Mouse (Mus musculus) olfactory bulb, adult 2 months (tissue): Measurements from ENCODE around the gene Gpr155. TPM values are rescaled to one million over a fixed set of nuclear protein-coding genes. Genes with fewer than 3 reads are reported as not detected.

Experiments
- H3K27ac ChIP-seq: fragments of 200-500 bp; 2 replicates; pipeline ENCODE4 v1.5.1; 2012; ENCODE audit warnings: low read depth, low read length; ENCODE audit not compliant: insufficient read depth
- H3K4me1 ChIP-seq: fragments of 200-500 bp; 2 replicates; pipeline ENCODE4 v1.6.1; 2012; ENCODE audit warnings: low read length; ENCODE audit not compliant: control insufficient read depth, insufficient read depth
- H3K4me3 ChIP-seq: fragments of 200-500 bp; 2 replicates; pipeline ENCODE4 v1.5.1; 2012; ENCODE audit warnings: mild to moderate bottlenecking, low read depth, low read length, moderate library complexity; ENCODE audit not compliant: insufficient read depth
- CTCF ChIP-seq: fragments of 200-500 bp; IDR thresholded peaks from 2 replicates; pipeline ENCODE4 v1.5.1; 2012; ENCODE audit warnings: low read depth, mild to moderate bottlenecking, low read length, moderate library complexity; ENCODE audit not compliant: insufficient read depth
- POLR2A ChIP-seq: fragments of 200-500 bp; IDR thresholded peaks from 2 replicates; pipeline ENCODE4 v1.6.1; 2012; ENCODE audit warnings: mild to moderate bottlenecking, low read depth, low read length, moderate library complexity; ENCODE audit not compliant: insufficient read depth
- WGBS: fragments of 180-500 bp; shearing (Covaris S2); methylation state at CpG from one replicate; pipeline ENCODE4 v1.1.7; 2018; 5-methylcytosine and 5-hydroxymethylcytosine counted together
- polyA plus RNA-seq: library from polyadenylated mRNA; stranded (reverse); fragments of >200 nt; gene quantifications from 2 replicates; pipeline ENCODE4 v1.2.4, GENCODE M21; 2012; ENCODE audit warnings: low replicate concordance; ENCODE audit not compliant: missing spikeins, insufficient read depth, insufficient read length

The Gpr155 gene
- polyA plus RNA-seq, 1 experiment, result not detected

DNA sequence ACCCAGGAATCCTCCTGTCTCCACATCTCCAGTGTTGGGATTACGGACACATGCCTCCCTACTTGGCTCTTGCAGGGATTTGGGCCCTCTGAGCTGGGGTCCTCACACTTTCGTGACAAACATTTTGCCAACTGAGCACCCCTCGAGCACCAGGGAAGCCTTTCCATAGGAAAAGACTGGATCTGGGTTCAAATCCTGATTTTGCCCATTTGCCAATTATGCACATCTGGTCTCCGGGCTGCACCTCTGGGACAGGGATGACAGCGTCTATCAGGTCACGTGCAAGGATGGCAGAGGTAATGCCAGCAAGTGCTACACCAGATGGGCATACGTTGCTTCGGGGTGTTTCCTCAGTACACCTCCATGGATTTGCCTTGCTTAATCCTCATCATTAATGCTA lies 23.7 kb upstream of the Gpr155 start:
- H3K4me1 ChIP-seq, result no peaks in the 10 kb centered on the region
- no peak overlapping the region for H3K4me3 ChIP-seq
- no peak for TF ChIP-seq POLR2A
- no peak for TF ChIP-seq CTCF
- no peak overlapping the region for H3K27ac ChIP-seq
- WGBS, result 95% methylated on average over 8 of the region's 8 CpGs

- H3K4me3 ChIP-seq, result no peak overlapping the region
- H3K4me1 ChIP-seq, result no peaks in the 10 kb centered on the region
- H3K27ac ChIP-seq, result no peak overlapping the region
- 68% methylated on average over 4 of the region's 4 CpGs for WGBS
- TF ChIP-seq POLR2A (no peak), CTCF (no peak)
Measured at GRCm38 (mm10) chr2:73407662-73408061, 21.3 kb upstream of the Gpr155 start.

DNA sequence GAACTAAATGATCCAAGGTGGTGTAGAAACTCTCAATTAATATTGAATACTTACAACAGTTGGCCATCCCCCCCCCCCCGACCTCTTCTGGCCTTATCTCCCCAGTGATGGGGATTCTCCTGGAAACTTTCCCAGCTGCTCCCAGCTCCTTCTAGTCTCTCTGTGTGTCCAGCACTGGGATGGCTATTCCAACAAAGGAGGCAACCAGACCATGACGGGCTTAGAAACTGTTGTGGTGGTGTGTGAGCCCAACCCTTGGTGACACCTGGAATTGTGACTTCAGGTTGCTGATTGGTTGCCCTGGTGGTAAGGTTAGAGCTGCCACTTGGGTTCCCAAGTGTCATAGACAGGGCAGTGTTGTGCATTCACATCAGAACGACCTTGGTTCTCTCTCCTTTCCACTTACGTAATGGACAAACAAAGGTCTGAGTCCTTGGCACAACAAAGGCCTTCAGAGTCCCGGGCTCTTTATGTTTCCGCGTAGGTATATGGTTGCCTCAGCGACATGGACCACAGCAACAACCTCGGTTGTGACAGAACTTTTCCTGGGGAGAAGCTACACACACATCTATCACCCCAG lies 20.1 kb upstream of the Gpr155 start:
- Histone ChIP-seq H3K4me3 (no peak overlapping the region), H3K4me1 (no peaks in the 10 kb centered on the region), H3K27ac (no peak overlapping the region)
- TF ChIP-seq POLR2A (no peak), CTCF (no peak)
- WGBS, result 88% methylated on average over 9 of the region's 9 CpGs

- Histone ChIP-seq H3K27ac (no peak overlapping the region), H3K4me1 (no peaks in the 10 kb centered on the region), H3K4me3 (no peak overlapping the region)
- TF ChIP-seq POLR2A (no peak), CTCF (no peak)
- WGBS, result 89% methylated on average over 7 of the region's 7 CpGs
Measured at GRCm38 (mm10) chr2:73404980-73405379, 18.6 kb upstream of the Gpr155 start.

GRCm38 (mm10) chr2:73404442-73404841 lies 18.1 kb upstream of the Gpr155 start:
- TF ChIP-seq CTCF (no peak), POLR2A (no peak)
- no peak overlapping the region for H3K27ac ChIP-seq
- H3K4me3 ChIP-seq, result no peak overlapping the region
- no peaks in the 10 kb centered on the region for H3K4me1 ChIP-seq
- 89% methylated on average over 9 of the region's 9 CpGs for WGBS

DNA sequence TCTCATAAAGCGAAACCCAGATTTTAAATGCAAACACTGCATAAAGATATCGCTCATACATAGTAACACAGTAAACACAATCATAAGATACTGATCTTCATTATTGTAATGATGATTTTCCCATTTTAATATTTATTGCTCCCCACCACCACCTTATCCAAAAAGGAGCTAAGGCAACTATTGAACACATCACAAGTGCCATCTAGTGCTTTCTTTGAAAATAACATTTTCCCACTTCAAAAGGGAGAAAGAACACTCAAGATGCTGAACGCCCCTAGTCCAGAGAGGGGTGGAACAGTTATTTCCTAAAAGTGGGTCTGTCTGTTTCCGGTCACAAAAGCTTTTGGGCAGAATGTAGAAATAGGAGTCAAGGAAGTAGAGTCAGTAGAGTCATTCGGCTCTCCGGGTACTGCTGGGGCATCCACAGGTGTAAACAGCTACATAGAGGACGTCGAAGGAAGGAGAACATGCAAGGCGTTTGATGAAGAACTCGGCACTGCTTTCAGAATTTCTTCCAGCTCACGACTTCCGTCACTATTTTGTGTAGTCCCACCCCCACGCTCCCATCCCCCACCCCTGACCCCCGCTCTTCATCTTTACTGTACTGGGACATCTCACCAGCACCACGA lies 17.1 kb upstream of the Gpr155 start:
- Histone ChIP-seq H3K4me1 (no peaks in the 10 kb centered on the region), H3K4me3 (no peak overlapping the region), H3K27ac (no peak overlapping the region)
- TF ChIP-seq CTCF (no peak), POLR2A (no peak)
- 72% methylated on average over 15 of the region's 15 CpGs for WGBS

DNA sequence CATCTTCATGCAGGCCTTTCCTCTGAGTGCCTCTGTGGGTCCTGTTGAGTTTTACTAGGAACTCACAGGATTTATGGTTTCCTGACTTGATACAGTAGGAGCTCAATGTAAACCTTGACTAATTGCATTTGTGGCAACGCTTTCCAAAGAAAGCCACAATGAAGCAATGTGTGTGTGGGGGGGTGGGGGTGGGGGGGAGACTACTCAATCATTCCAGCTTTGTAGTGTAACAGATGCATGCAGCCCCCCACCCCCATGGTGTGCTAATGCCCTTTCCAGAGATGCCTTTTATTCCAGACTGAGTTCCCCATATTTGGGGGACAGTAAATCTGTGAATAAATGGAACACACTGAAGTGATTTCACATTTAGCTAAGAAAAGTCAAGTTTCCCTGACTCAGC lies 15.3 kb upstream of the Gpr155 start:
- 85% methylated on average over 1 of the region's 1 CpGs for whole genome bisulfite sequencing
- TF ChIP-seq CTCF (no peak), POLR2A (no peak)

DNA sequence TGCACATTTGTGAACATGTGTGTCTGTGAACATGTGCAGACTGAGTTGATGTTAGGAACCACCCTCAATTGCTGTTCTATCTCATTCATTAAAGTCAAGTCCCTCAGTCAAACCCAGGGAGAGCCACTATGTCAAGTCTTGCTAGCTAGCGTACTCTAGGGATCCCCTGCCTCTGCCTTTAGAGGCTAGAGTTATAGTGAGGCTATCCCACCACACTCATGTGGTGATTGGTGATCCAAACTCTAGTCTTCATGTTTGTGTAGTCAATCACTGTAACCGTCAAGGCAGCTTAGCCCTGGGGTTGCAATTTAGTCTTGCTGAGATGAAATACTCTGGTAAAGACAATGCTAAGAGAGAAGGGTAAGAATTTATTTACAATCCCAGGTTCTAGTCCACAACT lies 11.1 kb upstream of the Gpr155 start:
- no peak for TF ChIP-seq CTCF
- TF ChIP-seq POLR2A, result no peak
- Histone ChIP-seq H3K4me3 (no peak overlapping the region), H3K27ac (no peak overlapping the region), H3K4me1 (no peaks in the 10 kb centered on the region)
- 97% methylated on average over 2 of the region's 2 CpGs for WGBS

More for the DNA sequence above, 15.3 kb upstream of the Gpr155 start:
- Histone ChIP-seq H3K27ac (no peak overlapping the region), H3K4me1 (no peaks in the 10 kb centered on the region), H3K4me3 (no peak overlapping the region)

DNA sequence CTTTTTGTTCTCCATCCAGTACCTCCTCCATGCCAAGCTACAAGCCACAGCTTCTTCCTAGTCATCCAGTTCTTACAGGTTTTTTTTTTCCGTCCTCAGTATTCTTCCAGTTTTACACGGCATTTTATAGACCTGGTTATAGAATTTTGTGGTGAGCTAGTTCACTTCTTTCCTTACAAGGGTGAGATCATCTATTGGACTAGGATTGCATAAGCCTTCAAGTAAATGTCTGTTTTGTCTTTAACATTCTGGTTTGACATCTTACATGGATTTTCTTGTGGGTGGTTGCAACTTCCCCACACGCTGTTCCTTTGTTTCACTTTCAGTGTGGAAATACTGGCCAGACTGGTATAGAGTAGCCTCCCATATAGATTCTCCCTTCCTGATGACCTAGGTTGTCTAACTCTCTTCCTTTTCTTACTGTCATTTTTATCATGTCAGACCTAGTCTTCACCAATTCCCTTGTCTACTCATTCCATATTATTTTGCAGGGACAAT lies 10.5 kb upstream of the Gpr155 start:
- Histone ChIP-seq H3K4me1 (no peaks in the 10 kb centered on the region), H3K4me3 (no peak overlapping the region), H3K27ac (no peak overlapping the region)
- 91% methylated on average over 3 of the region's 3 CpGs for WGBS
- TF ChIP-seq CTCF, result no peak
